Mouse (Mus musculus): Measurements from ENCODE around the gene Ano10. TPM values are rescaled to one million over a fixed set of nuclear protein-coding genes. Genes with fewer than 3 reads are reported as not detected.
"Not testable (repeated sequence)": the region's sequence is repeated elsewhere in the genome, so short reads cannot be mapped to it uniquely, and the experiment has no call there.

Ano10 gene
- polyA plus RNA-seq, 1 experiment from 2014 or later, result 38.4 TPM

DNA sequence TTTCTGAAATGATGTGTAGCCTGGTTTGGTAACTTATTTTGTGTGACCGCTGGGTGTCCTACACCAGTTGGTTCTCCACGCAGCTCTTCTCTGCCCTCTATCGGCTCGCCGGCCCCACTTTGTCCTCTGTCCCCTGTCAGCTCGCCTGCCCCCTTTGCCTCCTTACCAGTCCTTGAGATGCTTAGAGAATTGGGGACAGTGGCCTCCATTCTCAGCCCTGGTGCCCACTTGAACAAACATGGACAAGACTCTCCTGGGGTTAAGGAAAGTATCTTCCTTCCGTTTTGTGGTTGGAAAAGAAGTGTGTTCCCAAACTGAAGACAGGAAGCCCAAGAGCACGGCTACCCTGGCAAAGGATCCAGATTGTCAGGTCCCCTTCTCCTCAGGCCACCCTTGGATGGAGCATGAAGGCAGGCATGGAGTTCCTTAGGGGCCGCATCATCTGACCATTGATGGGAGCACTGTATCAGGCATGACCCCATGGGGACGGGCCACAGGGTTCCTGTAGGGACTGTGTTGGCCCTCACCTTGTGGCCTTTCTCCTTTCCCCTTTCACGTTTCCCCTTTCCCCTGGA, 121.5 kb downstream of the Ano10 start:
- no peak overlapping the region for H3K4me3 ChIP-seq (ENCODE audit: low read depth, low read length)
- ATAC-seq (ENCODE audit: insufficient read depth) (no peak), DNase-seq (no peak)
- peaks cover 19% of the 10 kb centered on the region for H3K36me3 ChIP-seq (ENCODE audit: insufficient read depth)
- 79% methylated on average over 11 of the region's 11 CpGs for WGBS
- no peaks in the 10 kb centered on the region for H3K27me3 ChIP-seq (ENCODE audit: insufficient read depth, low read length)
- H3K27ac ChIP-seq (ENCODE audit: low read depth), result no peak overlapping the region
- H3K4me2 ChIP-seq, result no peak overlapping the region
- no peak; the same call in 1 of the 2 replicates for TF ChIP-seq CTCF (IDR thresholded peaks at IDR 0.05; ENCODE audit: low read depth)
- no peaks in the 10 kb centered on the region for H3K4me1 ChIP-seq (ENCODE audit: insufficient read depth)
- no peak overlapping the region for H3K9ac ChIP-seq
- H3K9me3 ChIP-seq (ENCODE audit: low read depth, low read length), result no peaks in the 10 kb centered on the region

DNA sequence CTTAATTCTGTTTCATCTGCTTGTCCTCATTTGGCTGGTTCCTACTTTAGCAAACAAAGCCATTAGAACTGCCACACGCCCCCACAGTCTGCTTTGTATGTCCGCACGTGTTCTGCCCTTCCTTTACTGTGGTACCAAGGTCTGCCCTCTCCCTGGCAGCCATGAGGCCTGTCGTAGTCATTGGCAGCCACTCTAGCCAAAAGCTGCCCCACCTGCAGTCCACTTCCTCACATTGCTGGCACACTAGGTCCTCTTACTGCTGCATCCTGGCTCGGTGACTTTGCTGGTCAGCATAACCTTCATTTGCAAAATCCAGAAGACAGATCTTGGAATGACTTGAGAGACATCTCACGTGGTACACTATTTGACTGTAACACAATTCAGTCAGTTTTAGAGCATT, 124.3 kb downstream of the Ano10 start:
- TF ChIP-seq CTCF (IDR thresholded peaks at IDR 0.05; ENCODE audit: low read depth), result no peak
- WGBS, result 89% methylated on average over 6 of the region's 6 CpGs

GRCm38 (mm10) chr9:122167719-122168118, 126.5 kb downstream of the Ano10 start:
- H3K27me3 ChIP-seq (ENCODE audit: insufficient read depth, low read length), result not testable (repeated sequence)

More for the DNA sequence above, 124.3 kb downstream of the Ano10 start:
- Histone ChIP-seq H3K4me1 (ENCODE audit: insufficient read depth) (no peaks in the 10 kb centered on the region), H3K4me2 (no peak overlapping the region), H3K27ac (ENCODE audit: low read depth) (no peak overlapping the region), H3K36me3 (ENCODE audit: insufficient read depth) (peaks cover 46% of the 10 kb centered on the region), H3K27me3 (ENCODE audit: insufficient read depth, low read length) (no peaks in the 10 kb centered on the region), H3K9me3 (ENCODE audit: low read depth, low read length) (no peaks in the 10 kb centered on the region), H3K9ac (no peak overlapping the region), H3K4me3 (ENCODE audit: low read depth, low read length) (no peak overlapping the region)
- DNase-seq (no peak), ATAC-seq (ENCODE audit: insufficient read depth) (no peak)

GRCm38 (mm10) chr9:122164535-122164934, 129.7 kb downstream of the Ano10 start:
- 93% methylated on average over 4 of the region's 4 CpGs for WGBS
- H3K4me1 ChIP-seq (ENCODE audit: insufficient read depth), result no peaks in the 10 kb centered on the region
- H3K9me3 ChIP-seq (ENCODE audit: low read depth, low read length), result no peaks in the 10 kb centered on the region
- no peak for TF ChIP-seq CTCF (IDR thresholded peaks at IDR 0.05; ENCODE audit: low read depth)
- no peak overlapping the region for H3K9ac ChIP-seq
- H3K4me3 ChIP-seq (ENCODE audit: low read depth, low read length), result no peak overlapping the region
- H3K27ac ChIP-seq (ENCODE audit: low read depth), result no peak overlapping the region
- H3K36me3 ChIP-seq (ENCODE audit: insufficient read depth), result peaks cover 66% of the 10 kb centered on the region
- DNase-seq (no peak), ATAC-seq (ENCODE audit: insufficient read depth) (no peak)
- no peaks in the 10 kb centered on the region for H3K27me3 ChIP-seq (ENCODE audit: insufficient read depth, low read length)
- H3K4me2 ChIP-seq, result no peak overlapping the region

More at GRCm38 (mm10) chr9:122167719-122168118, 126.5 kb downstream of the Ano10 start:
- H3K9me3 ChIP-seq (ENCODE audit: low read depth, low read length); H3K27ac ChIP-seq (ENCODE audit: low read depth); ATAC-seq (ENCODE audit: insufficient read depth); H3K4me2 ChIP-seq; DNase-seq; H3K4me1 ChIP-seq (ENCODE audit: insufficient read depth); H3K4me3 ChIP-seq (ENCODE audit: low read depth, low read length); H3K9ac ChIP-seq: not testable (repeated sequence)
- WGBS, result 42% methylated on average over 5 of the region's 5 CpGs
- peaks cover 65% of the 10 kb centered on the region for H3K36me3 ChIP-seq (ENCODE audit: insufficient read depth)

GRCm38 (mm10) chr9:122157079-122157441, 137.2 kb downstream of the Ano10 start:
- H3K36me3 ChIP-seq (ENCODE audit: insufficient read depth), result peaks cover 42% of the 10 kb centered on the region
- H3K9me3 ChIP-seq (ENCODE audit: low read depth, low read length), result no peaks in the 10 kb centered on the region
- H3K4me3 ChIP-seq (ENCODE audit: low read depth, low read length), result no peak overlapping the region
- H3K4me2 ChIP-seq, result no peak overlapping the region
- no peak overlapping the region for H3K27ac ChIP-seq (ENCODE audit: low read depth)
- no peaks in the 10 kb centered on the region for H3K4me1 ChIP-seq (ENCODE audit: insufficient read depth)
- no peaks in the 10 kb centered on the region for H3K27me3 ChIP-seq (ENCODE audit: insufficient read depth, low read length)
- no peak for DNase-seq
- TF ChIP-seq CTCF (IDR thresholded peaks at IDR 0.05; ENCODE audit: low read depth), result no peak
- ATAC-seq (ENCODE audit: insufficient read depth), result no peak
- WGBS, result 92% methylated on average over 14 of the region's 14 CpGs
- no peak overlapping the region for H3K9ac ChIP-seq

GRCm38 (mm10) chr9:122156389-122157078, 137.7 kb downstream of the Ano10 start:
- peak; percentile 48 for TF ChIP-seq CTCF (IDR thresholded peaks at IDR 0.05; ENCODE audit: low read depth)
- Histone ChIP-seq H3K36me3 (ENCODE audit: insufficient read depth) (peaks cover 45% of the 10 kb centered on the region), H3K27me3 (ENCODE audit: insufficient read depth, low read length) (no peaks in the 10 kb centered on the region), H3K4me2 (no peak overlapping the region), H3K4me3 (ENCODE audit: low read depth, low read length) (no peak overlapping the region), H3K9ac (no peak overlapping the region), H3K27ac (ENCODE audit: low read depth) (no peak overlapping the region), H3K9me3 (ENCODE audit: low read depth, low read length) (no peaks in the 10 kb centered on the region), H3K4me1 (ENCODE audit: insufficient read depth) (no peaks in the 10 kb centered on the region)
- DNase-seq (no peak), ATAC-seq (ENCODE audit: insufficient read depth) (no peak)
- WGBS, result 74% methylated on average over 5 of the region's 5 CpGs

DNA sequence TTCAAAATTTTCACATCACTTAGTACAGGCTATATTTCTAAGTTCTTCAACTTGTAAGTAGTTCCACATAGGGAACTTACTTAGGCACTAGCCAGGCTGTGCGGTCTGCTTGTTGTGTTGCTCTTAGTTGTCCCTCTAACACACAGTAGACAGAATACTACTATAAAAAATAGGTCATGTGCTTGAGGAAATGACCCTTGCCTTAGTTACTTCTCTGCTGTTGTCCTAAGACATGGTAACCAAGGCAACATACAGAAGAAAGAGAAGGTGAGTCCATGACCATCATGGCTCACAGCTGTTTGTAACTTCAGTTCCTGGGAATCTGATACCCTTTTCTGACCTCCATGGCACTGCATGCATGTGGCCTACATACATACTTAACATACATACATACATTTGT, 139.0 kb downstream of the Ano10 start:
- no peak overlapping the region for H3K4me3 ChIP-seq (ENCODE audit: low read depth, low read length)
- peaks cover 34% of the 10 kb centered on the region for H3K36me3 ChIP-seq (ENCODE audit: insufficient read depth)
- ATAC-seq (ENCODE audit: insufficient read depth) (no peak), DNase-seq (no peak)
- H3K9ac ChIP-seq, result no peak overlapping the region
- no peak for TF ChIP-seq CTCF (IDR thresholded peaks at IDR 0.05; ENCODE audit: low read depth)
- 96% methylated on average over 1 of the region's 1 CpGs for WGBS
- no peaks in the 10 kb centered on the region for H3K4me1 ChIP-seq (ENCODE audit: insufficient read depth)
- H3K9me3 ChIP-seq (ENCODE audit: low read depth, low read length), result no peaks in the 10 kb centered on the region
- H3K27me3 ChIP-seq (ENCODE audit: insufficient read depth, low read length), result no peaks in the 10 kb centered on the region
- no peak overlapping the region for H3K27ac ChIP-seq (ENCODE audit: low read depth)
- H3K4me2 ChIP-seq, result no peak overlapping the region

All from lung, embryonic 14.5 days (tissue).